Mouse (Mus musculus): ENCODE results near the gene Ncstn. TPM values are rescaled to one million over a fixed set of nuclear protein-coding genes. Genes with fewer than 3 reads are reported as not detected.

Gene Ncstn
- 112 and 127 TPM in 2 replicates for polyA plus RNA-seq (2016; fragmentation: Nextera tagmentation; extraction: Ambion mirVana)

DNA sequence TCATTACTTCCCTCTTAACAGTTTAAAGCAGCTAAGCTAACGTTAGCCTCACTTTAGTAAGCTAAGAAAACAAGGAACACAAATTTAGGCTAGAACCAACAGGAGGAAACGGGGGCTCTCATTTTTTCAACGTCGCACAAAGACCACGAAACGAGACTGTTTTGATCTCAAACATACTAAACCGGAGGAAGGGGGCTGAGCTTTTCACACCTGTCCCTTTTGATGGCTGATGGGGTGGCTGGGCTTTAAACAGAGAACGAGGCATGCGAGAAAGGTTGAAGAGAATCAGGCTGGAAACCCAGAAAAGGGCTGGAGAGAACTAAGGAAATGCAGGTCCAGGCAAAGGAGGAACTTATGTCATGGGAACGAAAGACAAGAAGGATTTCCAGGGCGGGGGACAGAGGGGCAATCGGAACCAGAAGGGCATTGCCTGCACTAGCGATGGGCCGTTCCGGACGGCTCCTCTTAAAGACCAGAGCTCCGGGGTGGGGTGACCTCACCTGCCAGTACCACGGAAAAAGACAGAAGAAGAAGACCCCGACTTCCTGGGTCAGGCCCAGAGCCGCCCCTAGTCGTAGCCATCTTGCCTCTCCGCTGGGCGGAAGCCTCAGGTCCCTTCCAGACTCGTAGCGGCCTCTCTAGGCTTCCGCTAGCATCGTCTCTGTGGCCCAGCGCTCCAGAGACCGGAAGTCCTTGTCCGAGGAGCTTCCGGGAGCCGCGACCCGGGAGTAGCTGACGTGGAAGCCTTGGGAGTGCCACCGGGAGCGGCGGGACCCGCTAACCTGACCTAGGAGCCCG lies at the start of gene Ncstn, which contains the start of gene Copa:
Ncstn (minus strand) TSS at position 695 of the 798 bp plus-strand sequence.
Copa (plus strand) TSS at position 429 of the 798 bp plus-strand sequence.
- WGBS, result under 1% methylated on average over 40 of the region's 40 CpGs
- Histone ChIP-seq H3K27ac (peak within 1 kb of the TSS; percentile 95), H3K4me3 (peak within 1 kb of the TSS; percentile 77), H3K36me3 (peaks cover 35% of the 10 kb centered on the region), H3K9me3 (no peaks in the 10 kb centered on the region), H3K4me1 (replicated peaks) (peaks cover 28% of the 10 kb centered on the region), H3K27me3 (ENCODE audit: insufficient read depth, poor library complexity, severe bottlenecking) (no peaks in the 10 kb centered on the region)
- DNase-seq (ENCODE audit: low spot score), result peak; percentile 95

DNA sequence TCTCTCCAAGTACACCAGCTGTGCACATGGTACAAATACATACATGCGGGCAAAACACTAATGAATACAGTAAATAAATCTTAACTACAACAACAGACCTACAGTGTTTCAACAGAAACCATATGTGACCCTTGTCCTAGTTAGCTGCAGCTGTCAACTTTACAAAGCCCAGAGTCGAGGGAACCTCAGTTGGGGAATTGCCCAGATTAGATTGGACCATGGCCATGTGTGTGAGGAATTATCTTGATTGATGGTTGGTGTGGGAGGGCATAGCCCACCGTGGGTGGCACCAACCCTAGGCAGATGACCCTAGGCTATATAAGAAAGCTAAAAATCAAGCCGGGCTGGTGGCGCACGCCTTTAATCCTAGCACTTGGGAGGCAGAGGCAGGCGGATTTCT lies 49.7 kb upstream of the Ncstn start:
- no peak for DNase-seq (ENCODE audit: low spot score)
- H3K9me3 ChIP-seq, result no peaks in the 10 kb centered on the region
- no peak overlapping the region for H3K27ac ChIP-seq
- no peaks in the 10 kb centered on the region for H3K27me3 ChIP-seq (ENCODE audit: insufficient read depth, poor library complexity, severe bottlenecking)
- H3K4me1 ChIP-seq (replicated peaks), result peaks cover 13% of the 10 kb centered on the region
- WGBS, result 92% methylated on average over 7 of the region's 7 CpGs
- peaks cover 84% of the 10 kb centered on the region for H3K36me3 ChIP-seq
- H3K4me3 ChIP-seq, result no peak overlapping the region

DNA sequence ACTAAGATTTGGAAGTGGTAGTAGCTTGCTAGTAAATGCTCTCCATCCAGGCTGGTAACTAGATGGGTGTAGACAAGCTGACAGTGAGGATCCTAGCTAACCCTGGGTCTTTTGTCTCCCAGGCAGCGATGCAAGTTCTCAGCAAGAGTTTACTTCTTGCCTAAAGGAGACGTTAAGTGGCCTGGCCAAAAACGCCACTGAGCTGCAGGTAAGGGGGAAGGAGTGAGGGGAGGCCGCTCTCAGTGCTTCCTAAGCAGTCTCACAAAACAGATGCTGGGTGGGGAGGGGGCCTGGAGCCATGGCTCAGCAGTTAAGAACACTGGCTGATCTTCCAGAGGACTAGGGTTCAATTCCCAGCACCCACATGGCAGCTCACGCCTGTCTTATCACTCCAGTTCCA lies 47.2 kb upstream of the Ncstn start:
- Histone ChIP-seq H3K4me3 (no peak overlapping the region), H3K9me3 (no peaks in the 10 kb centered on the region), H3K27ac (no peak overlapping the region), H3K36me3 (peaks cover 64% of the 10 kb centered on the region), H3K4me1 (replicated peaks) (peaks cover 21% of the 10 kb centered on the region), H3K27me3 (ENCODE audit: insufficient read depth, poor library complexity, severe bottlenecking) (no peaks in the 10 kb centered on the region)
- no peak for DNase-seq (ENCODE audit: low spot score)
- WGBS, result 94% methylated on average over 5 of the region's 5 CpGs

DNA sequence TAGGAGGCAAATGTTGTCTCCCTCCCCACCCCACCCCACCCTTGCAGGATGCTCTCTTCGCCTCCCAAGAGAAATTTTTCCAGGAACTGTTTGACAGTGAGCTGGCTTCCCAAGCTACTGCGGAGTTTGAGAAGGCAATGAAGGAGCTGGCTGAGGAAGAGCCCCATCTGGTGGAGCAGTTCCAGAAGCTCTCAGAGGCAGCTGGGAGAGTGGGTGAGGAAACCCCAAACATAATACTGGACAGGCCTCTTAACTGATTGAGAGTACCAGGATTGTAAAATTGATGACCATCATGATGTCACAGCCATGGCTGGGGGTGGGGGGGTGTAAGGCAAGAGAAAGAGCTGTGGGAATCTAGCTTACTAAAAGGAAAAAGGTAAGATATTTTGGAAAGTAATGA lies 46.5 kb upstream of the Ncstn start:
- Histone ChIP-seq H3K4me3 (no peak overlapping the region), H3K9me3 (no peaks in the 10 kb centered on the region), H3K4me1 (replicated peaks) (peaks cover 21% of the 10 kb centered on the region), H3K36me3 (peaks cover 57% of the 10 kb centered on the region), H3K27ac (no peak overlapping the region), H3K27me3 (ENCODE audit: insufficient read depth, poor library complexity, severe bottlenecking) (no peaks in the 10 kb centered on the region)
- 76% methylated on average over 2 of the region's 2 CpGs for WGBS
- DNase-seq (ENCODE audit: low spot score), result no peak

DNA sequence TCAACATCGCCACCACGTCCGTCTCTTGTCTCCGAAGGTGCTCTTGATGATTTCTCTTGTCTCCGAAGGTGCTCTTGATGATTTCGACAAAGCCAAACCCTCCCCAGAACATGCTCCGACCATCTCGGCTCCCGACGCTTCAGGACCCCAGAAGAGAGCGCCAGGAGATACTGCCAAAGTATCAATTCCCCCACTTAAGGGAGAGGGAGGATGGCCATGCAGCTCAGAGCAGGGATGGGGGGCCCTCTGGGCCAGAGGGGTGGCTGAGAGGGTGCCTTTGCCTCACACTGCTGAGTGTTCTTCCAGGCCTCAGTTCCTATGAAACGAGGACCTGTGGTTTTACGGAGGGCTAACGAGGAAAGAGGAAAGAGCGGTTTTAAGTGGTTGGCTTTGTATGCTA lies 46.0 kb upstream of the Ncstn start:
- H3K27me3 ChIP-seq (ENCODE audit: insufficient read depth, poor library complexity, severe bottlenecking), result no peaks in the 10 kb centered on the region
- 94% methylated on average over 15 of the region's 15 CpGs for WGBS
- peaks cover 21% of the 10 kb centered on the region for H3K4me1 ChIP-seq (replicated peaks)
- no peak overlapping the region for H3K27ac ChIP-seq
- no peaks in the 10 kb centered on the region for H3K9me3 ChIP-seq
- H3K36me3 ChIP-seq, result peaks cover 55% of the 10 kb centered on the region
- DNase-seq (ENCODE audit: low spot score), result no peak
- H3K4me3 ChIP-seq, result no peak overlapping the region

DNA sequence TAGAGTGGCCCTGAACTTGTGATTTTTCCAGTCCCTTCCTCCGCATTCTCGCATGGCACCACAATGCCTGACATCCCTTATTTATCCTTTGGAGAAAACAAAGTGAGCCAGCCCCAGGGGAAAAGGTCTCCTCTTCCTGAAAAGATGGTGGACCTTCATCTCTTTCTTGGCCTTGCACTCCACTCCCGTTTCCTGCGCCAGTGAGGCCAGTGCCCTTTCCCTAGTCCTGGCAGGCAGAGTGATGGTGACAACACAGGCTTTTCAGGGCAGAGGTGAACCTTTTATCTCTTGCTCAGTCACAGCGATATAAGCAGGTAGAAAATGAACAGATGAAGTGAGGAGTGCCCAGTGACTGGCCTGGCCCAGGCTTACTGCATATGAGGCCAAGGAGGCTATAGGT lies 44.9 kb upstream of the Ncstn start:
- Histone ChIP-seq H3K9me3 (no peaks in the 10 kb centered on the region), H3K4me1 (replicated peaks) (peaks cover 21% of the 10 kb centered on the region), H3K27ac (peak overlapping the region; percentile 91), H3K36me3 (peaks cover 55% of the 10 kb centered on the region), H3K27me3 (ENCODE audit: insufficient read depth, poor library complexity, severe bottlenecking) (no peaks in the 10 kb centered on the region), H3K4me3 (peak overlapping the region; percentile 85)
- 54% methylated on average over 5 of the region's 5 CpGs for WGBS
- no peak for DNase-seq (ENCODE audit: low spot score)

DNA sequence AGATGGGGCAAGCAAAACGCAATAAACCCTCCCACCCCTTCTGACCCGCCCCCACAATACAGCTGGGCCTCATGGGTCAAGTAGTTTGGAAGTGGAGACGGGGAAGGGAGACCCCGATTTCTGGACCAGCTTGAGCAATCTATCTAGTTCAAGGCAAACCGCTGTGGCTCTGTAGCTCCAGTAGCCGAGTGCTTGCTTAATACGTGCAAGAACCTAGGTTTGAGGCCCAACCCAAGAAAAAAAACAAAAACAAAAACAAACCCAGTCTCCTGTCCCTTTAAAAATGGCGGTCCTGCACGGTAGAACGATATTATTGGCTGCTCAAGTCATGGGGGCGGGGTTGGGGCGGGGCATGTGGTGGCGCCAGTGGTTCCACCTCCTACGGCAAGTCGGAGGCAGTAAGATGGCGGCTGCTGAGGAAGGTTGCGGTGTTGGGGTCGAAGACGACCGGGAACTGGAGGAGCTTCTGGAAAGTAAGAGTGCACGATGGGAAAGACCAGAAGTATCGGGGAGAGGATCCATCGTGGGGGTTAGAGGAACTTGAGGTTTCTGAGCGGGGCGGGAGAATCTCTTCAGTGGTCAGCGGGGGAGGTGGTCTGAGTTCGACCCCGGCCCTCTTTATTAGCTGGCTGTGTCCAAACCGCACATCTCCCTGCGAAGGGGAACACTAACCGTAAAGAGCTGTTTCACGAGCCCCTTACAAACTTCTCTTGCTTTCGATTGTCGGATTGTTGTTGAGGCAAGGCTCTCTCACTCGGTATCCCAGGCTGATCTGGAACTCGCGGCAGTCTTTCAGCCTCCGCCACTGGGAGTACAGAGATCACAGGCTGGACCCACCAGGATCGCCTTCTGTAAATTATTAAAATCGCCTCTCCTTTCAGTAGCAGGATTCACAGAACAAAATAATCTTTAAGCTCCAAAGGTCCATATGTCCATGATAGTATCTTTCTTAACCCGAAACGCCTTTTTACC lies 44.1 kb upstream of the Ncstn start, which contains the start of gene Pex19:
Pex19 (plus strand) TSS at position 380 of the 972 bp plus-strand sequence.
- Histone ChIP-seq H3K27ac (peak within 1 kb of the TSS; percentile 91), H3K36me3 (peaks cover 55% of the 10 kb centered on the region), H3K9me3 (no peaks in the 10 kb centered on the region), H3K4me3 (peak within 1 kb of the TSS; percentile 85), H3K27me3 (ENCODE audit: insufficient read depth, poor library complexity, severe bottlenecking) (no peaks in the 10 kb centered on the region), H3K4me1 (replicated peaks) (peaks cover 21% of the 10 kb centered on the region)
- 1% methylated on average over 42 of the region's 42 CpGs for WGBS
- DNase-seq (ENCODE audit: low spot score), result peak; percentile 92

DNA sequence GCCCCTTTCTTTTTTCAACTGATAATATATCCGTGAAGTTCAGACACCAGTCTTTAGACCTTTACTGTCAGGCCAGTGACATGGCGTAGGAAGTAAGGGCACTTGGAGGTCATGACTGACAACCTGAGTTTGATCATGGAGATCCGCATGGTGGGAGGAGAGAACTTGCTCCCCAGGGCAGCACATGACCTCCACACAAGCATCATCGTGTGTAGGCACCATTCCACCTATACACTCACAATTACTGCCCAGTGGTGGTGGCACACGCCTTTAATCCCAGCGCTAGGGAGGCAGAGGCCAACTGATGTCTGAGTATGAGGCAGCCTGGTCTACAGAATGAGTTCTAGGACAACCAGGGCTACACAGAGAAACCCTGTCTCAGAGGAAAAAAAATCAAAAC lies 42.0 kb upstream of the Ncstn start:
- H3K27ac ChIP-seq, result no peak overlapping the region
- H3K9me3 ChIP-seq, result no peaks in the 10 kb centered on the region
- WGBS, result 81% methylated on average over 6 of the region's 6 CpGs
- no peak for DNase-seq (ENCODE audit: low spot score)
- H3K4me1 ChIP-seq (replicated peaks), result peaks cover 21% of the 10 kb centered on the region
- no peak overlapping the region for H3K4me3 ChIP-seq
- H3K36me3 ChIP-seq, result peaks cover 56% of the 10 kb centered on the region
- H3K27me3 ChIP-seq (ENCODE audit: insufficient read depth, poor library complexity, severe bottlenecking), result no peaks in the 10 kb centered on the region

DNA sequence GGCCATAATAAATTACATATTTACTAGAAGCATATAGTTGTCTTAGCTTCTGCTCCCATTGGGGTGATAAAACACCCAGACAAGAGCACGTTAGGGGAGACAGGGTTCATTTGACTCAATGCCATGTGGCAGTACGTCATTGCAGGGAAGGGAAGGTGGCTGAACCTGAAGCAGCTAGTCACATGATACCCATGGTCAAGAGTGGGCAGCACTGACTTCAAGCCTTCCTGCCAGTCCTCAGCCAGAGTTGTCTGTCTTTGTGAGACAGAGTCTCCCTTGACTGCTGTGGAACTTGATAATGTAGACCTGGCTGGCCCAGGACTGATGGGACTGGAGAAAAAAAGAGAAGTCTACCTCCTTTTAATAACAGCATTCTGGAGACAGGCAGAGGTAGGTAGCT lies 40.1 kb upstream of the Ncstn start:
- Histone ChIP-seq H3K27me3 (ENCODE audit: insufficient read depth, poor library complexity, severe bottlenecking) (no peaks in the 10 kb centered on the region), H3K4me3 (no peak overlapping the region), H3K36me3 (peaks cover 62% of the 10 kb centered on the region), H3K9me3 (no peaks in the 10 kb centered on the region), H3K4me1 (replicated peaks) (peaks cover 12% of the 10 kb centered on the region), H3K27ac (no peak overlapping the region)
- DNase-seq (ENCODE audit: low spot score), result no peak
- WGBS, result 86% methylated on average over 2 of the region's 2 CpGs

DNA sequence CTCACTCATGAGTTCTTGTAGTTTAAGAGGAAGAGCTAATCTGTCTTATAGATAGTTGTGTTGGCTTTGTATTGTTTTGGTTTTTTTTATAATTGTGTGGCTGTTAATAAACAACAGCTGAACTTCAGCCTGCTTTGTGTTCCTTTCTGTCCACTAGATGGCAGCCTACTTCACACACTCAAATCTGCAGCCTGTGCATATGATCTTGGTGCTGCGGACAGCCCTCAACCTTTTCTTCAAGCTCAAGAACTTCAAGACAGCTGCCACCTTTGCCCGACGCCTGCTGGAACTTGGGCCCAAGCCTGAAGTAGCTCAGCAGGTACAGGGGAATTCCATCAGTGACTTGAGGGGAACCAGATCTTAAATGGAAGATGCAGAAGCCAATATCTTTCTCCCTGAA lies 37.1 kb upstream of the Ncstn start:
- DNase-seq (ENCODE audit: low spot score), result peak; percentile 18
- WGBS, result 52% methylated on average over 3 of the region's 3 CpGs
- H3K36me3 ChIP-seq, result peaks cover 92% of the 10 kb centered on the region

DNA sequence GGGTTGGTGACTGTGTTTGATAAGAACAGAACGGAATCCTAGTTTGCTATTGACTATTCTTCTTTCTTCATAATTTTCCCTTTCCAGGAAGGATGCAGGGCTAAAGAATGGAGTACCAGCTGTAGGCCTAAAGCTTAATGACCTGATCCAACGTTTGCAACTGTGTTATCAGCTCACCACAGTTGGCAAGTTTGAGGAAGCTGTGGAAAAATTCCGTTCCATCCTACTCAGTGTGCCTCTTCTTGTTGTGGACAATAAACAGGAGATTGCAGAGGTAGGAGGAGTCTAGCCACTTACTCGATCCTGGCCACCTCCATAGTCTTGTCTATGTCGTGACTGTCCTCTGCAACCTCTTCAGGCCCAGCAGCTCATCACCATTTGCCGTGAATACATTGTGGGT lies 36.5 kb upstream of the Ncstn start:
- Histone ChIP-seq H3K4me1 (replicated peaks) (no peaks in the 10 kb centered on the region), H3K27ac (no peak overlapping the region), H3K9me3 (no peaks in the 10 kb centered on the region), H3K36me3 (peaks cover 98% of the 10 kb centered on the region), H3K4me3 (no peak overlapping the region), H3K27me3 (ENCODE audit: insufficient read depth, poor library complexity, severe bottlenecking) (no peaks in the 10 kb centered on the region)
- DNase-seq (ENCODE audit: low spot score), result no peak
- 86% methylated on average over 6 of the region's 6 CpGs for WGBS

More for the DNA sequence above, 37.1 kb upstream of the Ncstn start:
- no peaks in the 10 kb centered on the region for H3K9me3 ChIP-seq
- H3K4me1 ChIP-seq (replicated peaks), result no peaks in the 10 kb centered on the region
- no peaks in the 10 kb centered on the region for H3K27me3 ChIP-seq (ENCODE audit: insufficient read depth, poor library complexity, severe bottlenecking)
- no peak overlapping the region for H3K4me3 ChIP-seq
- H3K27ac ChIP-seq, result no peak overlapping the region

DNA sequence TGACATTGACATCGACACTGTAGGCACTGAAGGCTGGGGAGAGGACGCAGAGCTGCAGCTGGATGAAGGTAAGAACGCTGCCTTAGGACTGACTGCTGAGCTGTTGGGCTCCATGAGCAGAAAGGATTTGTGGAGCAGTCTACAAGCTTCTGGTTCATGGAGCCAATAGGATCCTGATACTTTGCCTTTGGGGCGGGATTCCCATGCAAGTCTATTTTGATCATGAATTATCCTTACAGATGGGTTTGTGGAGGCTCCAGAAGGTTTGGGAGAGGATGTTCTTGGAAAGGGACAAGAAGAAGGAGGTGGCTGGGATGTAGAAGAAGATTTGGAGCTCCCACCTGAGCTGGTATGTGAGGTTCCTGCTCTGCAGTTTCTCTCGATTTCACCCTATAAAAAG lies 34.4 kb upstream of the Ncstn start:
- H3K27ac ChIP-seq, result no peak overlapping the region
- no peaks in the 10 kb centered on the region for H3K9me3 ChIP-seq
- no peak overlapping the region for H3K4me3 ChIP-seq
- H3K27me3 ChIP-seq (ENCODE audit: insufficient read depth, poor library complexity, severe bottlenecking), result no peaks in the 10 kb centered on the region
- 97% methylated on average over 5 of the region's 5 CpGs for WGBS
- peaks cover 100% of the 10 kb centered on the region for H3K36me3 ChIP-seq
- no peaks in the 10 kb centered on the region for H3K4me1 ChIP-seq (replicated peaks)
- no peak for DNase-seq (ENCODE audit: low spot score)

All from hindbrain, embryonic 10.5 days (tissue).